Mouse (Mus musculus) embryonic facial prominence, embryonic 10.5 days (tissue): ENCODE data around the gene Antxr2. TPM values are rescaled to one million over a fixed set of nuclear protein-coding genes. Genes with fewer than 3 reads are reported as not detected.

ENCODE experiments used
- DNase-seq: peaks from one replicate; pipeline ENCODE4 v3.0.0-alpha.2; 2017; ENCODE audit warnings: low spot score
- H3K27ac ChIP-seq: fragments of 300-500 bp; sonication (generic); replicated peaks from 2 replicates; pipeline ENCODE4 v1.5.1; 2016; ENCODE audit warnings: mild to moderate bottlenecking
- H3K27me3 ChIP-seq: fragments of 300-500 bp; sonication (generic); replicated peaks from 2 replicates; pipeline ENCODE4 v1.6.1; 2016; ENCODE audit warnings: low read depth, mild to moderate bottlenecking; ENCODE audit not compliant: poor library complexity, severe bottlenecking
- H3K36me3 ChIP-seq: fragments of 300-500 bp; sonication (generic); replicated peaks from 2 replicates; pipeline ENCODE4 v1.6.1; 2016; ENCODE audit warnings: mild to moderate bottlenecking, moderate library complexity
- H3K4me1 ChIP-seq: fragments of 300-500 bp; sonication (generic); 2 replicates; pipeline ENCODE4 v1.6.1; 2016
- H3K4me3 ChIP-seq: fragments of 300-500 bp; sonication (generic); 2 replicates; pipeline ENCODE4 v1.5.1; 2016; ENCODE audit warnings: mild to moderate bottlenecking, moderate library complexity
- H3K9me3 ChIP-seq: fragments of 300-500 bp; sonication (generic); 2 replicates; pipeline ENCODE4 v1.6.1; 2016; ENCODE audit warnings: mild to moderate bottlenecking
- WGBS: fragments of 180-500 bp; shearing (Covaris S2); methylation state at CpG from one replicate; pipeline ENCODE4 v1.1.7; 2016; 5-methylcytosine and 5-hydroxymethylcytosine counted together
- polyA plus RNA-seq: library from polyadenylated mRNA; unstranded; fragments of >200 nt; fragmentation: Nextera tagmentation; extraction: Ambion mirVana; gene quantifications from 2 replicates; pipeline ENCODE4 v1.2.1, GENCODE M21; 2016

Gene Antxr2
- polyA plus RNA-seq, 1 experiment from 2014 or later = 15.4 TPM

DNA sequence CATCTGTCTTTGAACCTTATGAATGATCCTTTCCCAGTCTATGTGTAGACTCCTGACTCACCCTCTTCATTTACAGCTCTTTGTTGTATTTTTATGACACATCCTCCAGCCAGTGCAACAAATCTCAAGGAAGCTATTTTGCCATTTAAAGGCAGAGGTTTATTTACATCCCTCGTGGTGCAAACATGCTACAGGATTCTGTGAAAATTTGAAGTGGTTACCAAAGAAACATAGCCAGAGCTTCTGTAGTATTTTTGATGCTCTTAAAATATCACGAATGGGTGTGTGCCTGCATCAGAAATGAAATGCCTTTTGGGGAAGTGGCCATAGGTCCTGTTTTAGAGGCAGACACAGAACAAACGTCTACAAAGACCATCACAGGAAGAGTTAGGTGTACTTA, 146.7 kb downstream of the Antxr2 start:
- DNase-seq = no peak
- H3K27me3 ChIP-seq = no peaks in the 10 kb centered on the region
- no peaks in the 10 kb centered on the region for H3K4me1 ChIP-seq
- no peak overlapping the region for H3K27ac ChIP-seq
- H3K36me3 ChIP-seq = peaks cover 24% of the 10 kb centered on the region
- H3K9me3 ChIP-seq = no peaks in the 10 kb centered on the region
- 89% methylated on average over 3 of the region's 3 CpGs for WGBS
- H3K4me3 ChIP-seq = no peak overlapping the region

DNA sequence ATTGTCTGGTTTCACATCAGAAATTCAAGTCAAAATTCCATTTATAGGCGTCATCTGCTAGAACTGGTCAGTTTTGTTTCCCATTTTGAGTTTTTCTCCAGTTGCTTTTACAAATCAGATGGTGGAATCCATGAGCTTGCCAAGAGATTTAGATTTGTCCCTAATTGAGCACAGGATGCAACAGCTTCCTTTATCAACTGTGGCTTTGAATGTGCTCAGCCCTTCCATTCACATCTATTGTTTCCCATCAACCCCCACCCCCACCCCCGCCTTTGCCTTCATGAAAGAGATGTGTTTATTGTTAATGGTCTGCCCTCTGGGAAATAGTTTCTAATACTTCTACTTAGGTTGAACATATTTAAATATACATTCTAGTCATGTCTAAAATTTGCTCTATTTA, 149.4 kb downstream of the Antxr2 start:
- Histone ChIP-seq H3K27me3 (no peaks in the 10 kb centered on the region), H3K27ac (no peak overlapping the region), H3K36me3 (peaks cover 24% of the 10 kb centered on the region), H3K9me3 (no peaks in the 10 kb centered on the region), H3K4me3 (no peak overlapping the region), H3K4me1 (no peaks in the 10 kb centered on the region)
- 76% methylated on average over 2 of the region's 2 CpGs for WGBS
- no peak for DNase-seq

DNA sequence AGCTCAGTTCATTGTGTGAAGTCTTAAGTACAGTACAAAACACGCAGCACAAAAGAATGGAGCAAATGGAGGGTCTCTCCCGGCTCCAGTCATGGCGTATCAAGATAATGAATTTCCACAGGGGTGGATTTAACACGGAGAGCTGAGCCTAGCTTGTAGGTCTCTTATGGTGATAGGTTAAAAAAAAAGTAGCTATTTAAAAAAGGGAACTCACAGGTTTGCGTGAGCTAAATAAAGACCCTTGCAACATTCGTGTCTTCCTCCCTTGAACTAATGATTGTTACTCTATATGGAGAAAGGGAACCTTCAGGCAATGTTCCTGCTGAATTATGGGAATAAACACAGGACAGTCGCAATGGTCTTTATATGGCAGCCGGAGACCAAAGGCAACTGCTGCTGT, 150.7 kb downstream of the Antxr2 start:
- WGBS = 87% methylated on average over 8 of the region's 8 CpGs
- H3K36me3 ChIP-seq = peaks cover 11% of the 10 kb centered on the region
- no peaks in the 10 kb centered on the region for H3K27me3 ChIP-seq
- H3K4me1 ChIP-seq = no peaks in the 10 kb centered on the region
- H3K9me3 ChIP-seq = no peaks in the 10 kb centered on the region
- no peak for DNase-seq
- H3K27ac ChIP-seq = no peak overlapping the region
- H3K4me3 ChIP-seq = no peak overlapping the region

DNA sequence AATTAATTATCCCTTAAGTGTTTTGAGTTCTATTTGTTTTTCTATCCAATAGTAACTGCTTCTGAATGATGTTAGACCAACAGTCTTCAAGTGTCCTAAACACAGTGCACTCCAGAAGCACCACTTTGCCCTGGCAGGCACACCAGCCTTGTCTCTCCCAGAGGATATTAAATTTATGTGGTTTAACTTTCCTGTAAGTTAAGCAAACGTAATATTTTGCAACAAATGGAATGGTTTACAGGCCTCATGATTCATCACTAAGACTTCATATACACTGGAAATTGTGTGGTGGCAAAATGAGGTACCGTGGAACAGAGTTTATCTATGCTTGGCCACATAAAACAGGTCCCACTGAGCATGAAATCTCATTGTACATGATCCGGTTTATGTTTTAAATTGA, 152.0 kb downstream of the Antxr2 start:
- DNase-seq = no peak
- Histone ChIP-seq H3K36me3 (no peaks in the 10 kb centered on the region), H3K4me3 (no peak overlapping the region), H3K4me1 (no peaks in the 10 kb centered on the region), H3K9me3 (no peaks in the 10 kb centered on the region), H3K27ac (no peak overlapping the region), H3K27me3 (no peaks in the 10 kb centered on the region)
- 80% methylated on average over 3 of the region's 3 CpGs for WGBS

DNA sequence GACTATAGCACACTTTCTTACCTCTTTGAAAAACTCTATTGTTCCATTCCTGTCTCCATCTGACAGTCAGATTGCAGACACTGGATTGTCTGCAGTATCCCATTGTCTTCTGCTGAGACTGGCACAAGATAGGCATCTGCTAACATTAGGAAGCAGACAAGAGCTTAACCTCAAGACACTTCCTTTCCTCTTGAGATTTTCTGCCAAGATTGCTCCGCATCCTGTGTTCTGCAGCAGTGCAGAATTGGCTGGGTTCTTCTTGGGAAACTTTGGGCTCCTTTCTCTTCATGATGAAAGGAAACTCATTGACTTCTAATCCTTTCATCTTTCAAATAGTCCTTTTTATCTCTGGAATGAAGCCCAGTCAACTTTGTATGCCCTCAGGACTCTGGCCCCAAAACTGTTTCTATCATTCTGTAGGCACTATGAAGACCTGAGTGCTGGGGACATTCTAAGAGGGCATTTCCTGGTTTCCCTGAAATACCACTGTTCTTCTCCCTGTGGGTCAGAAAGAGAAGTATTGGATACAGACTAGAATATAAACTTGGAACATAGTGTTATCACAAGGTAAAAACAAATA, 152.5 kb downstream of the Antxr2 start:
- H3K4me3 ChIP-seq = no peak overlapping the region
- 63% methylated on average over 1 of the region's 1 CpGs for WGBS
- H3K9me3 ChIP-seq = no peaks in the 10 kb centered on the region
- no peak for DNase-seq
- H3K36me3 ChIP-seq = no peaks in the 10 kb centered on the region
- H3K27me3 ChIP-seq = no peaks in the 10 kb centered on the region
- H3K27ac ChIP-seq = no peak overlapping the region
- no peaks in the 10 kb centered on the region for H3K4me1 ChIP-seq

DNA sequence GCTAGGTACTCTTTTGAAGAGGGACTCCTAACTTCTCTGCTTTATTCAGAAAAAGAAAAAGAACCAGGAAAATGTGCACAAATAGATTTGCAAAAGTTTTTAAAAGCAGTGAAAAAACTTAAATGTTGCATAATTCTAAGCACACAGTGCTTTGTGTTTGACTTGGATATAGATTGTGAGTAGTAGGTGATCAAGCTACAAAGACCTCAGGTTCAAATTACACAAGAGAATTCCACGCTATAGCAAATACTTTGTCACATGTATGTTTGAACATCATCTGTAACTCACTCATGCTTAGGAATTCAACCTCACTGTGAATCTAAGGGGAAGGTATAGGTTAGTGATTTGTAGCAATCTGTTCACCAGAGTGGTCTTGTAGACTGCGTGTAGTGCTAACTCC, 153.9 kb downstream of the Antxr2 start:
- Histone ChIP-seq H3K4me1 (no peaks in the 10 kb centered on the region), H3K27me3 (no peaks in the 10 kb centered on the region), H3K27ac (no peak overlapping the region), H3K36me3 (no peaks in the 10 kb centered on the region), H3K4me3 (no peak overlapping the region), H3K9me3 (no peaks in the 10 kb centered on the region)
- no peak for DNase-seq
- 93% methylated on average over 2 of the region's 2 CpGs for WGBS

DNA sequence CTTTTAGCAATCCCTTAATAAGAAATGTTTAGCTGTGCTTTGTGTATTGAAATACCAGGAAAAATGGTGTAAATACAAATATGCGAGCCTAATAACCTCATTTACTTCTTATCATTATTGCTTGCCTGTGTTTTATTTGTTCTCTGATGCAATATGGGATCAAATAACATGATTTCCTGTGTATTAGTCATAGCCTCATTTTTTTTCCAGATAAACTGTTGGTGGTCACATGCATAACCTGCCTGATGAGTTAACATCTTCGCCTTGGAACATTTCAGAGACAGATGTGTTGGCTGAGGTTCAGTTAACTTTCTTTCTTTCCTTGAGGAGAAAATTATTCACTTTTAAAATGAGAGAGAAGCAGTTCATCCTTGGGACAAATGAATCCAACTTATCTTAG, 162.9 kb downstream of the Antxr2 start:
- WGBS = 89% methylated on average over 2 of the region's 2 CpGs
- H3K27me3 ChIP-seq = no peaks in the 10 kb centered on the region
- DNase-seq = no peak
- H3K4me1 ChIP-seq = no peaks in the 10 kb centered on the region
- no peaks in the 10 kb centered on the region for H3K9me3 ChIP-seq
- H3K36me3 ChIP-seq = no peaks in the 10 kb centered on the region
- no peak overlapping the region for H3K4me3 ChIP-seq
- H3K27ac ChIP-seq = no peak overlapping the region

DNA sequence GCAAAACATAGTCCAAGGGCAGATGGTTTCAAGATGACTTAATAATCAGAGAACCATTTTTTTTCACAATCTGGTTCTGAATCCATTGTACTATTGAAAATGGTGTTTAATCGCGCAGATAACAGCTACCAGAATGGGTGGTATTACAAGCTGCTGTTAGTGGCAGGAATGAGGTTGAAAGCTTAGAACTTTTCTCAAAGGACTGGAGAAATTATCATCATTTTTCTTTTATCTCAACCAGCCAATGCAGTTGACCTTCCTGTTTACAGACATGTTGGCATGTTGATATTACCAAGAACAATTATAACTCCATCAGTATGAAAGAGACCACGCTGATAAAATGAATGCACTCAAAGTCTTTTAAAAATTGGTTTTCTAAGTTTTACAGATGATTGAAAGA, 163.9 kb downstream of the Antxr2 start:
- WGBS = 89% methylated on average over 3 of the region's 3 CpGs
- H3K27me3 ChIP-seq = no peaks in the 10 kb centered on the region

DNA sequence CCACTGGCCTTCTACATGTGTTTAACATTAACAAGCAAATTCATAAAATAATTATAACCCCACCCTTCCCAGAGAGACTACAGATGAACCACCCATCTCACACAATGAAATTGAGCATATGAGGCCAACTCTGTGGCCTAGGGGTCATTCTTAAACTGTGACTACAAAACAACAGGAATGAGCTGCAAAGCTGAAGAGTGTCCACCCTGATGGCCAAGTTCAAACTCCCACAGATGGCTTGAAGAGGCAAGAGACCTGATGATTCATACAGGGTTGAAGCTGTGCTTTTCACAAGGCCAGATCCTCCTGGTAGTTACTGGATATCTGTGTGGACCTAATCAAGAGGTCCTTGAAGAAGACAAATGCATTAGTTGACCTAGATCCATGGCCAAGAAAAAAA, 173.7 kb downstream of the Antxr2 start:
- Histone ChIP-seq H3K27ac (no peak overlapping the region), H3K36me3 (no peaks in the 10 kb centered on the region), H3K4me3 (no peak overlapping the region), H3K27me3 (no peaks in the 10 kb centered on the region), H3K4me1 (no peaks in the 10 kb centered on the region), H3K9me3 (no peaks in the 10 kb centered on the region)
- no peak for DNase-seq

More for the DNA sequence above, 163.9 kb downstream of the Antxr2 start:
- no peak for DNase-seq
- Histone ChIP-seq H3K27ac (no peak overlapping the region), H3K36me3 (no peaks in the 10 kb centered on the region), H3K9me3 (no peaks in the 10 kb centered on the region), H3K4me1 (no peaks in the 10 kb centered on the region), H3K4me3 (no peak overlapping the region)

DNA sequence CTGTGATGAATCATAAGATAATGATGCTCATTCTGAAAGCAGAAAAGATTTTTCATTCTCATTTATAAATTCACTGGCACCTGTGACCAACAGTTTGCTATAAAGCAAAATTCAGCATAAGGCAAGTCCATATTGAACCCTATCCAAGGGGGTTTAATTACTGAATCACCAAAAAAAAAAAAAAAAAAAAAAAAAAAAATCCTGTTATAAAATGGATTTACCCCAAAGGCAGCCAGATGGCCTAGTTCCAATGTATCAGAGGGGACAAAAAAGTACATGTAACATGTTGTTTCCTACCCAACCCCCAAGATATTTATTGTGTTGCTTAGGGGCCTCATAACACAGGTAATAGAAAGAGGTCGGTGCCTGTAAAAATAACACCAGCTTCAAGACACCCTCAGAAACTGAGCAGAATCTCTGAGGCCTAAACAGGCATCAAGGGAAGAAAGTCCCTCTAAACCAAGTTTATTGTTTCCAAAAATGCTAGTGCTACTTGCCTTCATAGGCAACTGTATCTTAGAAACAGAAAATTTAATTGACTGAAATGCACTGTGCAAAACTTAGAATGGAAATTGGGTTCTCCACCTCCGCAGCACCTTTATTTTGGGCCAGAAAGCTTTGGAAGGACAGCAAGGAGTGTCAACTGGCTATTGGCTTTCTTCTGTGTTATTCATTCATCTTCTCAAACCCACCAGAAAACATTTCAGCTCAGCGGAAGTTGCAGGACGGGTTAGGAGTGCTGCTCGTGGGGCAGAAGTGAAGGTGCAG, 178.7 kb downstream of the Antxr2 start:
- Histone ChIP-seq H3K4me1 (no peaks in the 10 kb centered on the region), H3K4me3 (no peak overlapping the region), H3K9me3 (no peaks in the 10 kb centered on the region), H3K27me3 (no peaks in the 10 kb centered on the region), H3K36me3 (no peaks in the 10 kb centered on the region), H3K27ac (no peak overlapping the region)
- DNase-seq = no peak
- WGBS = 93% methylated on average over 5 of the region's 5 CpGs

DNA sequence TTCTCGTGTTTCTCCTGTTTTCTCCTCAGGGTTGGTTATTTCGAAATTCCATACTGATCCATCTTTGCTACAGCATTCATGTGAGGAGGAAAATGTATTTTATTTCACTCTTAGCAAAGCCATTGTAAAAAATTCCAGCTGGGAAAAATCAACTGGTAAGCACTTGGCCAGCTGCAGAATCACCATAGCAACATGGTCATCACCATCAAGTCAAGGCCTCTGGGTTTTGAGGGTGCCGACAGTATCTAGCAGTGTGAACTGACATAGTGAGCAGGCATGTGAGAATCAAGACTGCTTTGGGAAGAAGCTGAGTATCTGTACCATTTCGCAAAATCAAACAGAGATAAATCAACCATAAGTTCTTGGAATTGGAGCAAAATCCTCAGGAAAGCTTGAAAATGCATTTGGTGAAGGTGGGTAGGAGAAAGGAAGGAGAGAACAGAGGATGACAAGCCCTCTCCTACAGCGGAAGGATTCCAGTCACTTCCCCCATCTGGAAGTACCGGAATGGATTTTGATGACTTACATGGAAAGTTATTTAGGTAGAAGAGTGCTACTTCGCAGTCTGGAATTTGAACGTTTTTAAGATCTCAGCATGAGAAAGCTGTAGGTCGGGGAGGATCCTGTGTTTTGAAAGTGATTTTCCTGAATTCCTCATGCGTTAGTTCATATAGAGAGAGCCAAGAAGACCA, 183.5 kb downstream of the Antxr2 start:
- H3K4me1 ChIP-seq = no peaks in the 10 kb centered on the region
- no peaks in the 10 kb centered on the region for H3K36me3 ChIP-seq
- DNase-seq = no peak
- 87% methylated on average over 10 of the region's 10 CpGs for WGBS
- no peak overlapping the region for H3K4me3 ChIP-seq
- no peaks in the 10 kb centered on the region for H3K9me3 ChIP-seq
- no peaks in the 10 kb centered on the region for H3K27me3 ChIP-seq
- H3K27ac ChIP-seq = no peak overlapping the region

DNA sequence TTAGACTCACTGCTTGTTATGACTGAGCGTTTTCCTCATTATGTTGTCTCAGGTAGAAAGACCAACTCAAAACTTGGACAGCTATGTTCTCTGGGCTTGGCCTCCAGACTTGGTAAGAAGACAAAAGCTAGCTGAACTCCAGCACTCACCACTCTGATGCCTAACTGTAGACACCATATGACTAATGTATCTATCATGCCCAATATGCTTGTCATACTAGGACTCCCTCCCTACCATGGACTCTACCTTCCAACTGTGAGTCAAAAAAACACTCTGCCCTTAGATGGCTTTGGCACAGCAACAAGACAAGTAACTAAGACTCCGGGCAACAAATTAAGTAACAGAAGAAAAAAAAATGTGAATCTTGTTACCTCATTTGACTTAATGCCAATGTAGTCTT, 184.3 kb downstream of the Antxr2 start:
- no peak overlapping the region for H3K27ac ChIP-seq
- DNase-seq = no peak
- no peaks in the 10 kb centered on the region for H3K36me3 ChIP-seq
- no peak overlapping the region for H3K4me3 ChIP-seq
- H3K4me1 ChIP-seq = no peaks in the 10 kb centered on the region
- 95% methylated on average over 2 of the region's 2 CpGs for WGBS
- H3K27me3 ChIP-seq = no peaks in the 10 kb centered on the region
- H3K9me3 ChIP-seq = no peaks in the 10 kb centered on the region

DNA sequence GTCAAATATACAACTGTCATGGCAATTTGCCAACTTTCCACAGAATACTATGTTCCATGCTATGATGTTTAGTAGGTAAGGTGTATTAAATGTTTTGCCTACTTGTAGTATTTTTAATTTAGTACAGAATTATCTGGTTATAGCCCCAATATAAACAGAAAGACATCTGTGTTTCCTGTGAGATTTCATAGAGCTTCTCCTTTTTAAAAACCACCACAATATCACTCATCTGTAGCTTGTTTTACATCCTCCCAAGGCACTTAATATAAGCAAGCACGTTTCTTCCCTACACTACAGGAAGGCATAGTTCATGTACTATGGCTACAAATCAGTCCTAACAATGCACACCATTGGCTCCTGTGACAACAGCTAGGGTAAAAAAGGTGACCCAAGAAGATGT, 188.8 kb downstream of the Antxr2 start:
- no peaks in the 10 kb centered on the region for H3K4me1 ChIP-seq
- no peaks in the 10 kb centered on the region for H3K27me3 ChIP-seq
- WGBS = 79% methylated on average over 1 of the region's 1 CpGs
- H3K9me3 ChIP-seq = no peaks in the 10 kb centered on the region
- no peak overlapping the region for H3K27ac ChIP-seq
- H3K4me3 ChIP-seq = no peak overlapping the region
- H3K36me3 ChIP-seq = no peaks in the 10 kb centered on the region
- DNase-seq = no peak
